Mouse (Mus musculus) limb, embryonic 10.5 days (tissue): ENCODE data around the gene Nck2. TPM values are rescaled to one million over a fixed set of nuclear protein-coding genes. Genes with fewer than 3 reads are reported as not detected.

Source experiments
- DNase-seq: peaks from one replicate; pipeline ENCODE4 v3.0.0-alpha.2; 2017; ENCODE audit warnings: low spot score
- H3K27ac ChIP-seq: fragments of 300-500 bp; sonication (generic); 2 replicates; pipeline ENCODE4 v1.5.1; 2016; ENCODE audit warnings: mild to moderate bottlenecking
- H3K27me3 ChIP-seq: fragments of 300-500 bp; sonication (generic); 2 replicates; pipeline ENCODE4 v1.6.1; 2016; ENCODE audit warnings: low read depth, mild to moderate bottlenecking; ENCODE audit not compliant: poor library complexity, severe bottlenecking
- H3K36me3 ChIP-seq: fragments of 300-500 bp; sonication (generic); 2 replicates; pipeline ENCODE4 v1.6.1; 2016; ENCODE audit warnings: mild to moderate bottlenecking, moderate library complexity
- H3K4me1 ChIP-seq: fragments of 300-500 bp; sonication (generic); 2 replicates; pipeline ENCODE4 v1.6.1; 2016
- H3K4me3 ChIP-seq: fragments of 300-500 bp; sonication (generic); 2 replicates; pipeline ENCODE4 v1.5.1; 2016; ENCODE audit warnings: mild to moderate bottlenecking, moderate library complexity
- H3K9me3 ChIP-seq: fragments of 300-500 bp; sonication (generic); replicated peaks from 2 replicates; pipeline ENCODE4 v1.6.1; 2016; ENCODE audit warnings: mild to moderate bottlenecking
- WGBS: fragments of 180-500 bp; shearing (Covaris S2); methylation state at CpG from one replicate; pipeline ENCODE4 v1.1.7; 2016; 5-methylcytosine and 5-hydroxymethylcytosine counted together
- polyA plus RNA-seq: library from polyadenylated mRNA; unstranded; fragments of >200 nt; fragmentation: Nextera tagmentation; extraction: Ambion mirVana; gene quantifications from 2 replicates; pipeline ENCODE4 v1.2.1, GENCODE M21; 2016

Gene Nck2
- polyA plus RNA-seq, 1 experiment from 2014 or later, result 51.5 TPM

- H3K36me3 ChIP-seq, result peaks cover 11% of the 10 kb centered on the region
- no peaks in the 10 kb centered on the region for H3K27me3 ChIP-seq
- no peak for DNase-seq
- no peak overlapping the region for H3K4me3 ChIP-seq
- no peak overlapping the region for H3K27ac ChIP-seq
- peaks cover 18% of the 10 kb centered on the region for H3K4me1 ChIP-seq
- 89% methylated on average over 3 of the region's 3 CpGs for WGBS
- H3K9me3 ChIP-seq, result no peaks in the 10 kb centered on the region
Observed at GRCm38 (mm10) chr1:43477954-43478353, 33.6 kb downstream of the Nck2 start.

GRCm38 (mm10) chr1:43485204-43485603 is 40.8 kb downstream of the Nck2 start:
- 97% methylated on average over 9 of the region's 9 CpGs for WGBS
- no peak for DNase-seq
- no peak overlapping the region for H3K27ac ChIP-seq
- no peaks in the 10 kb centered on the region for H3K27me3 ChIP-seq
- no peaks in the 10 kb centered on the region; the same call in 1 of the 2 replicates for H3K4me1 ChIP-seq
- H3K36me3 ChIP-seq, result 0 out of 2 replicates have a peak, but pooled peaks cover under 1% of the 10 kb centered on the region
- no peaks in the 10 kb centered on the region for H3K9me3 ChIP-seq
- H3K4me3 ChIP-seq, result no peak overlapping the region

GRCm38 (mm10) chr1:43486500-43486899 is 42.1 kb downstream of the Nck2 start:
- Histone ChIP-seq H3K4me3 (no peak overlapping the region), H3K27ac (no peak overlapping the region), H3K9me3 (no peaks in the 10 kb centered on the region), H3K27me3 (no peaks in the 10 kb centered on the region), H3K36me3 (peaks cover under 1% of the 10 kb centered on the region; the same call in 1 of the 2 replicates), H3K4me1 (no peaks in the 10 kb centered on the region; the same call in 1 of the 2 replicates)
- DNase-seq, result no peak
- WGBS, result 87% methylated on average over 3 of the region's 3 CpGs

- DNase-seq, result no peak
- H3K36me3 ChIP-seq, result peaks cover 4% of the 10 kb centered on the region; the same call in 1 of the 2 replicates
- WGBS, result 82% methylated on average over 3 of the region's 3 CpGs
- no peaks in the 10 kb centered on the region for H3K9me3 ChIP-seq
- H3K27ac ChIP-seq, result no peak overlapping the region
- H3K4me3 ChIP-seq, result no peak overlapping the region
- H3K4me1 ChIP-seq, result no peaks in the 10 kb centered on the region; the same call in 1 of the 2 replicates
- no peaks in the 10 kb centered on the region for H3K27me3 ChIP-seq
Observed at GRCm38 (mm10) chr1:43486956-43487722, 42.8 kb downstream of the Nck2 start.

- H3K4me1 ChIP-seq, result no peaks in the 10 kb centered on the region; the same call in 1 of the 2 replicates
- no peak for DNase-seq
- H3K9me3 ChIP-seq, result no peaks in the 10 kb centered on the region
- H3K4me3 ChIP-seq, result no peak overlapping the region
- H3K27me3 ChIP-seq, result no peaks in the 10 kb centered on the region
- peaks cover 4% of the 10 kb centered on the region; the same call in 1 of the 2 replicates for H3K36me3 ChIP-seq
- no peak overlapping the region for H3K27ac ChIP-seq
Observed at GRCm38 (mm10) chr1:43489311-43489710, 44.9 kb downstream of the Nck2 start.

- H3K4me1 ChIP-seq, result no peaks in the 10 kb centered on the region; the same call in 1 of the 2 replicates
- WGBS, result 92% methylated on average over 8 of the region's 8 CpGs
Observed at GRCm38 (mm10) chr1:43491506-43492269, 47.3 kb downstream of the Nck2 start.

GRCm38 (mm10) chr1:43492803-43493437 is 48.5 kb downstream of the Nck2 start:
- WGBS, result 89% methylated on average over 3 of the region's 3 CpGs
- Histone ChIP-seq H3K36me3 (peaks cover 4% of the 10 kb centered on the region; the same call in 1 of the 2 replicates), H3K9me3 (no peaks in the 10 kb centered on the region), H3K4me1 (no peaks in the 10 kb centered on the region), H3K27me3 (no peaks in the 10 kb centered on the region), H3K27ac (no peak overlapping the region), H3K4me3 (no peak overlapping the region)
- no peak for DNase-seq

More at GRCm38 (mm10) chr1:43491506-43492269, 47.3 kb downstream of the Nck2 start:
- Histone ChIP-seq H3K36me3 (peaks cover 4% of the 10 kb centered on the region; the same call in 1 of the 2 replicates), H3K9me3 (no peaks in the 10 kb centered on the region), H3K4me3 (no peak overlapping the region), H3K27me3 (no peaks in the 10 kb centered on the region), H3K27ac (no peak overlapping the region)
- DNase-seq, result no peak

GRCm38 (mm10) chr1:43496051-43496450 is 51.7 kb downstream of the Nck2 start:
- H3K4me3 ChIP-seq, result no peak overlapping the region
- peaks cover 4% of the 10 kb centered on the region; the same call in 1 of the 2 replicates for H3K36me3 ChIP-seq
- no peaks in the 10 kb centered on the region for H3K9me3 ChIP-seq
- no peaks in the 10 kb centered on the region for H3K27me3 ChIP-seq
- no peak for DNase-seq
- WGBS, result 79% methylated on average over 4 of the region's 4 CpGs
- no peaks in the 10 kb centered on the region for H3K4me1 ChIP-seq
- H3K27ac ChIP-seq, result no peak overlapping the region

GRCm38 (mm10) chr1:43496993-43497392 is 52.6 kb downstream of the Nck2 start:
- 0 out of 2 replicates have a peak, but pooled peaks cover 1% of the 10 kb centered on the region for H3K4me1 ChIP-seq
- H3K27me3 ChIP-seq, result no peaks in the 10 kb centered on the region
- no peaks in the 10 kb centered on the region for H3K9me3 ChIP-seq
- H3K36me3 ChIP-seq, result no peaks in the 10 kb centered on the region
- 90% methylated on average over 3 of the region's 3 CpGs for WGBS
- H3K4me3 ChIP-seq, result no peak overlapping the region
- no peak for DNase-seq
- H3K27ac ChIP-seq, result no peak overlapping the region

GRCm38 (mm10) chr1:43497951-43498350 is 53.6 kb downstream of the Nck2 start:
- WGBS, result 86% methylated on average over 6 of the region's 6 CpGs
- peaks cover 7% of the 10 kb centered on the region; the same call in 1 of the 2 replicates for H3K4me1 ChIP-seq
- no peak overlapping the region for H3K4me3 ChIP-seq
- no peaks in the 10 kb centered on the region for H3K27me3 ChIP-seq
- no peaks in the 10 kb centered on the region for H3K36me3 ChIP-seq
- H3K9me3 ChIP-seq, result no peaks in the 10 kb centered on the region
- no peak for DNase-seq
- H3K27ac ChIP-seq, result no peak overlapping the region

GRCm38 (mm10) chr1:43500121-43500520 is 55.7 kb downstream of the Nck2 start:
- Histone ChIP-seq H3K9me3 (no peaks in the 10 kb centered on the region), H3K27ac (no peak overlapping the region), H3K27me3 (no peaks in the 10 kb centered on the region), H3K36me3 (no peaks in the 10 kb centered on the region), H3K4me1 (peaks cover 20% of the 10 kb centered on the region), H3K4me3 (no peak overlapping the region)
- DNase-seq, result no peak
- 75% methylated on average over 5 of the region's 5 CpGs for WGBS

- no peaks in the 10 kb centered on the region for H3K27me3 ChIP-seq
- H3K4me1 ChIP-seq, result peaks cover 25% of the 10 kb centered on the region
- H3K4me3 ChIP-seq, result no peak overlapping the region
- no peak for DNase-seq
- no peak overlapping the region for H3K27ac ChIP-seq
- WGBS, result 93% methylated on average over 6 of the region's 6 CpGs
- H3K9me3 ChIP-seq, result no peaks in the 10 kb centered on the region
- H3K36me3 ChIP-seq, result no peaks in the 10 kb centered on the region
Observed at GRCm38 (mm10) chr1:43501143-43501919, 57.0 kb downstream of the Nck2 start.
